Mouse (Mus musculus) liver, embryonic 11.5 days (tissue): Measurements from ENCODE around the gene C1qa. TPM values are rescaled to one million over a fixed set of nuclear protein-coding genes. Genes with fewer than 3 reads are reported as not detected.
A peak's percentile ranks its signal among the peaks of the same experiment; 100 is the strongest.

Source experiments
- ATAC-seq: fragments of 200-750 bp; cut with Nextera tagmentation; replicated peaks from 2 replicates; pipeline ENCODE4 v1.8.0; 2017; ENCODE audit warnings: moderate number of reproducible peaks, mild to moderate bottlenecking, moderate TSS enrichment, moderate library complexity; ENCODE audit not compliant: low FRiP score
- DNase-seq: peaks from one replicate; pipeline ENCODE4 v3.0.0-alpha.2; 2017; ENCODE audit warnings: low spot score
- H3K27ac ChIP-seq: fragments of 300-500 bp; sonication (generic); 2 replicates; pipeline ENCODE4 v1.5.1; 2014; ENCODE audit warnings: mild to moderate bottlenecking, low read depth, low read length, control low read depth
- H3K27me3 ChIP-seq: fragments of 300-500 bp; sonication (generic); replicated peaks from 2 replicates; pipeline ENCODE4 v1.6.1; 2014; ENCODE audit warnings: low read length, mixed read lengths; ENCODE audit not compliant: control insufficient read depth, insufficient read depth
- H3K36me3 ChIP-seq: fragments of 300-500 bp; sonication (generic); 2 replicates; pipeline ENCODE4 v1.6.1; 2014; ENCODE audit warnings: mild to moderate bottlenecking, low read length, moderate library complexity, mixed read lengths; ENCODE audit not compliant: control insufficient read depth, insufficient read depth
- H3K4me1 ChIP-seq: fragments of 300-500 bp; sonication (generic); replicated peaks from 2 replicates; pipeline ENCODE4 v1.6.1; 2014; ENCODE audit warnings: low read length, mixed read lengths; ENCODE audit not compliant: control insufficient read depth, insufficient read depth
- H3K4me2 ChIP-seq: fragments of 300-500 bp; sonication (generic); 2 replicates; pipeline ENCODE4 v1.6.1; 2014; ENCODE audit warnings: mild to moderate bottlenecking, control low read depth, moderate library complexity
- H3K4me3 ChIP-seq: fragments of 300-500 bp; sonication (generic); 2 replicates; pipeline ENCODE4 v1.5.1; 2014; ENCODE audit warnings: low read depth, low read length, control low read depth
- H3K9ac ChIP-seq: fragments of 300-500 bp; sonication (generic); 2 replicates; pipeline ENCODE4 v1.6.1; 2014; ENCODE audit warnings: low read depth, low read length, control low read depth
- H3K9me3 ChIP-seq: fragments of 300-500 bp; sonication (generic); 2 replicates; pipeline ENCODE4 v1.6.1; 2016; ENCODE audit warnings: low read length, inconsistent platforms, mixed read lengths; ENCODE audit not compliant: control insufficient read depth
- WGBS: fragments of 180-500 bp; shearing (Covaris S2); extraction: QIAGEN DNeasy Blood & Tissue Kit; methylation state at CpG from one replicate; pipeline ENCODE4 v1.1.7; 2014; 5-methylcytosine and 5-hydroxymethylcytosine counted together
- polyA plus RNA-seq: library from polyadenylated mRNA; unstranded; fragments of >200 nt; fragmentation: Nextera tagmentation; extraction: Ambion mirVana; gene quantifications from 2 replicates; pipeline ENCODE4 v1.2.1, GENCODE M21; 2014

Gene C1qa
- polyA plus RNA-seq, 1 experiment from 2014 or later, result 37.8 TPM

DNA sequence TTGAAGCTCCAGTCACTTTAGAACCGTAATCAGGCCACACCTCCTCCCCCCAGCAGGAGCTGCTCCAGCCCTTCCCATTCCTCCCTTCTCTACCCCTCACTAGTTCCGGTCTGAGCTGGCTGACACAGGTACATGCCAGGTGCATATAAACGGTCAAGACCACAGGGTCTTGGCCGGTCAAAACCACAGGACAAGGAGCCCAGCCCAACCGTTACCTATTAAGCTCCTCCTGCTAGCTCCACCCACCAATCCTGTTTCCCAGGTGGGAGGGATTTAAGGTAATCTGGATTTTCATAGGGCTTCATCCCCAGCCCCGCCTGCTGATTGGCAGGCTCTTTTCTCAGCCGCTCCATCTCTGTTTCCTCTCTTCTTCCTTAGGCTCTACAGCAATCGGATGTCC, 20.4 kb downstream of the C1qa start:
- Histone ChIP-seq H3K9ac (no peak overlapping the region), H3K4me3 (no peak overlapping the region), H3K36me3 (no peaks in the 10 kb centered on the region), H3K4me1 (no peaks in the 10 kb centered on the region), H3K27ac (no peak overlapping the region), H3K27me3 (no peaks in the 10 kb centered on the region), H3K9me3 (no peaks in the 10 kb centered on the region), H3K4me2 (no peak overlapping the region)
- WGBS, result 39% methylated on average over 8 of the region's 8 CpGs
- ATAC-seq (no peak), DNase-seq (no peak)

- Histone ChIP-seq H3K36me3 (no peaks in the 10 kb centered on the region), H3K9me3 (no peaks in the 10 kb centered on the region), H3K27me3 (no peaks in the 10 kb centered on the region), H3K4me2 (no peak overlapping the region), H3K27ac (no peak overlapping the region), H3K4me3 (no peak overlapping the region), H3K9ac (no peak overlapping the region), H3K4me1 (no peaks in the 10 kb centered on the region)
- 25% methylated on average over 7 of the region's 7 CpGs for WGBS
- DNase-seq (no peak), ATAC-seq (no peak)
These were observed 21.6 kb downstream of the C1qa start for GRCm38 (mm10) chr4:136876971-136877370.

- no peaks in the 10 kb centered on the region for H3K4me1 ChIP-seq
- no peaks in the 10 kb centered on the region for H3K36me3 ChIP-seq
- no peak overlapping the region for H3K27ac ChIP-seq
- no peak overlapping the region for H3K9ac ChIP-seq
- H3K4me3 ChIP-seq, result no peak overlapping the region
- 83% methylated on average over 14 of the region's 14 CpGs for WGBS
- no peaks in the 10 kb centered on the region for H3K9me3 ChIP-seq
- DNase-seq (no peak), ATAC-seq (no peak)
- H3K27me3 ChIP-seq, result no peaks in the 10 kb centered on the region
- H3K4me2 ChIP-seq, result no peak overlapping the region
These were observed 23.6 kb downstream of the C1qa start for GRCm38 (mm10) chr4:136875012-136875411.

DNA sequence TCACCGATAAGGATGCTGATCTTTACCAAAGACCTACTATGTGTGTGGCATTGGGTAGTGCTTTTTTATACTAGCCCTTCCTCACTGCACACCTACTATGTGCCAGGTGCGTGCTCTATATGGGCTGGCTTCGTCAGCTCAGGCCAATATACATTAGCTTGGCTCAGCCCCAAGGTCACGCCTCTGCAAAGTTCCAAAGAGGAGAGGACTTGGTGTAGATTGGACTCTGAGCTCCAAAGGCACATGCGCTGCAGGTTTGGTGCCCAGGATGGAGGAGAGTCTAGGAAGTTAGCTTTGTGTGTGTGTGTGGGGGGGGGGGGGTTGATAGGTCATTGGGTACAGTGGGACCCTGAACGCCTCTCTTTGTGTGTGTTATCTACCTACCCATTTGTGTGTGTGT, 30.2 kb downstream of the C1qa start:
- 69% methylated on average over 6 of the region's 6 CpGs for whole genome bisulfite sequencing
- Histone ChIP-seq H3K27me3 (0 out of 2 replicates have a peak, but pooled peaks cover 2% of the 10 kb centered on the region), H3K9me3 (no peaks in the 10 kb centered on the region), H3K4me1 (0 out of 2 replicates have a peak, but pooled peaks cover 5% of the 10 kb centered on the region), H3K27ac (no peak overlapping the region), H3K9ac (no peak overlapping the region), H3K4me3 (no peak overlapping the region), H3K36me3 (no peaks in the 10 kb centered on the region), H3K4me2 (no peak overlapping the region)
- DNase-seq (no peak), ATAC-seq (no peak)

- Histone ChIP-seq H3K9ac (no peak overlapping the region), H3K27ac (no peak overlapping the region), H3K27me3 (0 out of 2 replicates have a peak, but pooled peaks cover 2% of the 10 kb centered on the region), H3K36me3 (no peaks in the 10 kb centered on the region), H3K4me3 (no peak overlapping the region), H3K4me2 (no peak overlapping the region), H3K4me1 (0 out of 2 replicates have a peak, but pooled peaks cover 6% of the 10 kb centered on the region), H3K9me3 (no peaks in the 10 kb centered on the region)
- 13% methylated on average over 11 of the region's 12 CpGs for WGBS
- ATAC-seq (no peak), DNase-seq (peak; percentile 46)
These were observed 30.8 kb downstream of the C1qa start for GRCm38 (mm10) chr4:136867690-136868345.

DNA sequence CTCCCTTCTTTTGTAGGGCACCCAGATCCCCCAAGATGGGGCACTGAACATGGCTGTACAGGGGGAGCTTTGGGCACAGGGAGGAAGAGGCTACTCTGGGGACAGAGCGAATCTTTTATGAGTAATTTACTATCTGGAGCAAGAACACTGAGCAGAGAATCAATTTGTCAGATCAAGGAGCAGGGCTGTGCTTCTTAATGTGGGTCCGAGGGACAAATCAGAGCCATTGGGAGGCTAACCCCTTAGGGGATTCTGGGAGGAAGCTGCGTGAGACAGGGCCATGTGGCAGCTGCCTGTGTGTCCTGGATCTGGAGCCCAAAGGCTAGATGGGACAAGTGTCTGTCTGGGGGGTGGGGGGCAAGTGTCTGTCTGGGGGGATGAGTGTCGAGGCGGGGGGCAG, 33.1 kb downstream of the C1qa start:
- H3K9ac ChIP-seq, result no peak overlapping the region
- H3K27me3 ChIP-seq, result peaks cover 12% of the 10 kb centered on the region
- H3K4me3 ChIP-seq, result no peak overlapping the region
- 70% methylated on average over 5 of the region's 5 CpGs for WGBS
- no peak overlapping the region for H3K27ac ChIP-seq
- H3K36me3 ChIP-seq, result no peaks in the 10 kb centered on the region
- H3K4me2 ChIP-seq, result no peak overlapping the region
- no peaks in the 10 kb centered on the region for H3K9me3 ChIP-seq
- 0 out of 2 replicates have a peak, but pooled peaks cover 6% of the 10 kb centered on the region for H3K4me1 ChIP-seq
- DNase-seq (no peak), ATAC-seq (no peak)

- ATAC-seq (no peak), DNase-seq (peak; percentile 45)
- Histone ChIP-seq H3K4me1 (0 out of 2 replicates have a peak, but pooled peaks cover 6% of the 10 kb centered on the region), H3K9me3 (no peaks in the 10 kb centered on the region), H3K27me3 (peaks cover 12% of the 10 kb centered on the region), H3K36me3 (no peaks in the 10 kb centered on the region), H3K4me2 (no peak overlapping the region), H3K4me3 (no peak overlapping the region), H3K27ac (no peak overlapping the region), H3K9ac (no peak overlapping the region)
- 27% methylated on average over 15 of the region's 15 CpGs for WGBS
These were observed 33.7 kb downstream of the C1qa start for GRCm38 (mm10) chr4:136864751-136865470.

DNA sequence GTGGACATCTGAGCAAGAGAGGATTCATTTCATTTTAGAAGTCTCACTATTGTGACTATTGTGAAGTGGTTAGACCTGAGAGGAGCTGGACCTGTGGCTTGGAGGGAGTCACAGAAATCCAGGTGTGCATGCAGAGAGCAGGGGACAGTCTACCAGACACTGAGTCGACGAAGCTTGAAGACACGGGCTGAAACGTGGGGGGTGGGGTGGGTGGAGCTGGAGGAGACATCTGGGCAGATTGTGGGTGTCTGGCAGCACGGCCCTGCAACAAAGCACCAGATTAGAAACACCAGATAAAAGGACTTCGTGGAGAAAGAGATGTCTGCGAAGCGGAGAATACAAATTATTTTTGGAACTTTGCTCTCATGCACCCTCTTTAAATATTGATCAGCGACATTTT, 35.1 kb downstream of the C1qa start:
- no peaks in the 10 kb centered on the region for H3K9me3 ChIP-seq
- no peak for ATAC-seq
- H3K27ac ChIP-seq, result no peak overlapping the region
- H3K36me3 ChIP-seq, result no peaks in the 10 kb centered on the region
- H3K4me3 ChIP-seq, result no peak overlapping the region
- DNase-seq, result no peak
- H3K27me3 ChIP-seq, result peaks cover 12% of the 10 kb centered on the region
- 0 out of 2 replicates have a peak, but pooled peaks cover 6% of the 10 kb centered on the region for H3K4me1 ChIP-seq
- 45% methylated on average over 9 of the region's 9 CpGs for WGBS
- no peak overlapping the region for H3K9ac ChIP-seq
- no peak overlapping the region for H3K4me2 ChIP-seq

DNA sequence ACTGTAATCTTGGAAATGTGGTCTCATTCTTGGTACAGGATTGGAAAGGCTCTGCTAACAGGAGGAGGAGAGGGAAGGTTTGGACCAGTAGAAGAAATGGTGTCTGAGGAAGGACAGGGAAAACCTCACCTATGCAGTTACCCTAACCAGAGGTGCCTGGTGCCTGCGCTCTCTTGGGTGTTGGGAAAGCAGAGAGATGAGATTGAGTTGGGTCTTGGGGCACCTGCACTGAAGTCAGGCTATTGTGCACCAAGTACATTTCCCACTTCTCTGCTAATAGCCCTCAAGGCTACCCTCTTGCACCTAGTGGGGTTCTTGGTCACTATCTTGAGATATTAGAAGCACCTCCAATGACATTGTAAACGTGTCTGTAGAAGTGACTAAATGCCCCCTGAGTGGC, 36.2 kb downstream of the C1qa start:
- Histone ChIP-seq H3K36me3 (no peaks in the 10 kb centered on the region), H3K9me3 (no peaks in the 10 kb centered on the region), H3K27me3 (peaks cover 12% of the 10 kb centered on the region), H3K27ac (no peak overlapping the region), H3K4me3 (no peak overlapping the region), H3K9ac (no peak overlapping the region), H3K4me1 (0 out of 2 replicates have a peak, but pooled peaks cover 3% of the 10 kb centered on the region), H3K4me2 (no peak overlapping the region)
- ATAC-seq (no peak), DNase-seq (no peak)
- 61% methylated on average over 2 of the region's 2 CpGs for WGBS
